Mouse (Mus musculus) forebrain, embryonic 10.5 days (tissue): Measurements from ENCODE around the gene Trir. TPM values are rescaled to one million over a fixed set of nuclear protein-coding genes. Genes with fewer than 3 reads are reported as not detected.

ENCODE experiments used
- DNase-seq: peaks from one replicate; pipeline ENCODE4 v3.0.0-alpha.2; 2017; ENCODE audit warnings: low spot score; ENCODE audit errors: extremely low spot score
- H3K27ac ChIP-seq: fragments of 300-500 bp; sonication (generic); 2 replicates; pipeline ENCODE4 v1.5.1; 2016; ENCODE audit warnings: mild to moderate bottlenecking
- H3K27me3 ChIP-seq: fragments of 300-500 bp; sonication (generic); 2 replicates; pipeline ENCODE4 v1.6.1; 2016; ENCODE audit warnings: mild to moderate bottlenecking; ENCODE audit not compliant: poor library complexity, severe bottlenecking
- H3K36me3 ChIP-seq: fragments of 300-500 bp; sonication (generic); replicated peaks from 2 replicates; pipeline ENCODE4 v1.6.1; 2016; ENCODE audit warnings: mild to moderate bottlenecking, moderate library complexity
- H3K4me1 ChIP-seq: fragments of 300-500 bp; sonication (generic); 2 replicates; pipeline ENCODE4 v1.6.1; 2016
- H3K4me3 ChIP-seq: fragments of 300-500 bp; sonication (generic); 2 replicates; pipeline ENCODE4 v1.5.1; 2016; ENCODE audit warnings: mild to moderate bottlenecking, moderate library complexity
- H3K9me3 ChIP-seq: fragments of 300-500 bp; sonication (generic); 2 replicates; pipeline ENCODE4 v1.6.1; 2016; ENCODE audit warnings: mild to moderate bottlenecking, moderate library complexity
- WGBS: fragments of 180-500 bp; shearing (Covaris S2); methylation state at CpG from one replicate; pipeline ENCODE4 v1.1.7; 2016; 5-methylcytosine and 5-hydroxymethylcytosine counted together
- polyA plus RNA-seq: library from polyadenylated mRNA; unstranded; fragments of >200 nt; fragmentation: Nextera tagmentation; extraction: Ambion mirVana; gene quantifications from 2 replicates; pipeline ENCODE4 v1.2.1, GENCODE M21; 2016

Gene Trir
- polyA plus RNA-seq, 1 experiment from 2014 or later, result 123 TPM

DNA sequence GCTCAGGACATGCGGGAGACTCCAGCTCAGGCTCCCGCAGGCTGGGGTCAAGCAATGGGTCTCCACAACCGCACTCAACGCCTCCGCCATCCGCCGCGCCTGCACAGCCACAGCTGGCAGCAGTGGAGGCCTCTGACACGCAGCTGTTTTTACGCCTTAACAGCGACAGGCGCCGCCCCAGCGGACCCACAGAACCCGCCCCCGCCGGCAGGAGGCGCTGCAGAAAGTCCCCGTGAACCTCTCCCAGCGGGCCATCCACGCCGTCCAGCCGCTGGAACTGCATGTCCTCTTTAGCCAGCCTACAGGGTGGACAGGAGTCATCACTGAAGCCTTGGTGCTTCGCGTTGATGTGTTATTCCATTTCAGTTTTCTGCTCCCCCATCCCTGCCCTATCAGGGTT, 18.9 kb upstream of the Trir start:
- WGBS, result 17% methylated on average over 25 of the region's 25 CpGs
- no peak overlapping the region for H3K4me3 ChIP-seq
- DNase-seq, result no peak
- peaks cover 56% of the 10 kb centered on the region for H3K27me3 ChIP-seq
- no peaks in the 10 kb centered on the region for H3K9me3 ChIP-seq
- H3K4me1 ChIP-seq, result peaks cover 9% of the 10 kb centered on the region; the same call in 1 of the 2 replicates
- no peak overlapping the region for H3K27ac ChIP-seq
- H3K36me3 ChIP-seq, result no peaks in the 10 kb centered on the region

DNA sequence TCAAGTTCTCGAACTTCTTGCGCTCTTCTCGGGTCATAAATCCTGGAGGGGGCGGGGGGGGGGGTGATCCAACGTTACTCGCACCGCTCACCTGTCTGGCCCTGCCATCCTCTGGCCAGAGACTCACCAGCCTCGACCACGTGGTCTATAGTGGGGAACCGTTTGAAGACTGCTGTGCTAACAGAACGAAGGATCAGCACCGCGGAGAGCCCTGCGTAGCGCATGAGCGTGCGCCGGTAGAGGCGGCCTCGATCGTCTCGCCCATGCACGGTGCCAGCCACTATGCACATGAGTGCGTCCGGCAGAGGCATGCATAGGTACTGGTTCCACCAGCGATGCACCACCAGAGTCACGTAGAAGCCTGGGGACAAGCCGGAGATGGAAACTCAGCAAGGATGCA, 15.4 kb upstream of the Trir start:
- WGBS, result 19% methylated on average over 28 of the region's 28 CpGs
- Histone ChIP-seq H3K27ac (no peak overlapping the region), H3K4me1 (peaks cover 15% of the 10 kb centered on the region), H3K4me3 (no peak overlapping the region), H3K36me3 (no peaks in the 10 kb centered on the region), H3K27me3 (peaks cover 79% of the 10 kb centered on the region), H3K9me3 (no peaks in the 10 kb centered on the region)
- no peak for DNase-seq

DNA sequence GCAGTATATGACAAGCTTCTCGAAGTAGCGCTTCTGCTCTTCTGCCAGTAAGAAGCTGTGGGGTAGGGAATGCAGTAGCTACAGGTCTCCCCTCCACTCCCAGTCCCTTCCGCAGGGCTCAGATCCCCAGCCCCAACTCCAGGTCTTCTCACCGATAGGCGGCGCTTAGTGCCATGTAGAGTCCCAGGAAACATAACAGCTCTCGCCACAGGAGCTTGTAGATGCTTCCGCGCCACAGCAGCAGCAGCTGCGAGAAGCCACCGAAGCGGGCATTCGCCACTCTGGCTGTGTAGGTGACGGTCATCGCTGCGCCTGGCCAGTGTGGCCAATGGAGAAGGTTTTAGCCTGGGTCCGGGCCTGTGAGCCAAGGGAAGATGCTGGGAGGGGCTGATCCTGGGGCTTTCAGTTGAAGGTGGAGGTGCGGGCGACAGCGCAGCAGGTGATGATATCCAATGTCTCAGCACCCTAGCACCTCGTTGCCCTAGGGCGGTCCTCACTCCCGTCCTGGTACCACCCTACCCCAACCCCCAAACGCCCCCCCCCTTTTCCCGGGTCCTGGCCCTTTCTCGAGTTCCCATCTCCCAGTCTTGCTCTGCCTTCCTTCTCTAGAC, 13.3 kb upstream of the Trir start:
- H3K9me3 ChIP-seq, result no peaks in the 10 kb centered on the region
- H3K4me1 ChIP-seq, result peaks cover 20% of the 10 kb centered on the region
- H3K27me3 ChIP-seq, result peaks cover 61% of the 10 kb centered on the region
- peak overlapping the region; percentile 49 for H3K4me3 ChIP-seq
- peak overlapping the region; percentile 68 for H3K27ac ChIP-seq
- 7% methylated on average over 25 of the region's 26 CpGs for WGBS
- DNase-seq, result peak; percentile 77
- H3K36me3 ChIP-seq, result peaks cover 17% of the 10 kb centered on the region

DNA sequence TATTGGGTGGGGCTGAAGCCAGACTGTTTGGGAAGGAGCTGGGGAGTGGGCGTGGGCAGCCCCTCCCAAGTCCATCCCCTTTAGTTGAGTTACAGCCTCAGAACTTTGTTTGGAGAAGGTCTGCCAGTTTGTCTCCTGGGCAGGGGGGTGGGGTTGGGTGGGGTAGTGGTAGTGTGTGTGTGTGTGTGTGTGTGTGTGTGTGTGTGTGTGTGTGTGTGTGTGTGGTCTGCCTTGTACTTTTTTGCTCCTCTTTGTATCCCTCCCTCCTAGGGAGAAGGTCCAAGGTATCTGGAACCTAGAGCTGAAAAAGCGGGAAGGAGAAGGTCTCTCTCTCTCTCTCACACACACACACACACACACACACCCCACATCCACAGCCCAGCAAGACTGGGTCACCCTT, 12.2 kb upstream of the Trir start, which contains the start of gene Best2:
Gene Best2, minus strand, starts transcription at position 101 of the 400 bp plus-strand sequence.
- Histone ChIP-seq H3K27ac (peak within 1 kb of the TSS; percentile 68), H3K4me3 (peak within 1 kb of the TSS; percentile 49), H3K27me3 (peaks cover 50% of the 10 kb centered on the region), H3K36me3 (peaks cover 28% of the 10 kb centered on the region), H3K4me1 (peaks cover 20% of the 10 kb centered on the region), H3K9me3 (no peaks in the 10 kb centered on the region)
- DNase-seq, result no peak
- 59% methylated on average over 1 of the region's 2 CpGs for WGBS

DNA sequence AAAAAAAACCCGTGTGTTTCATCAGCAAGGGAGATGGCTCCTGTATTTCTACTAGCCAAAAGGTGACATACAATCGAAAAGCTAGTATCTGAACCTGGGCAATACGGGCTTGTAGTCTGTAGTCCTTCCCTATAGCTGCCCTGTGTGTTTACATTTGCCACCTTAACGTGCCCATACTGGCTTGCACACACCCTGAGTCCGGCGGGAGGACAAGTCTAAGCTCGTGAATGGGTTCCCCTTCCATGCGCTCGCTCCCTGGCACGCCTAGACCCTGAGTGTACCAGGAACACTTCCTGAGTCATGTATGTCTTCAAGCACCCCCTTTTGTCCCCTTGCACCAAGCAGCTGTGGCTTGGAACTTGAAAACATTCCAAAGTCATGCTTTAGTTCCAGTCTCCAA, 9.9 kb upstream of the Trir start:
- H3K27ac ChIP-seq, result no peak overlapping the region
- H3K9me3 ChIP-seq, result no peaks in the 10 kb centered on the region
- peaks cover 51% of the 10 kb centered on the region for H3K36me3 ChIP-seq
- H3K27me3 ChIP-seq, result peaks cover 33% of the 10 kb centered on the region
- no peak overlapping the region for H3K4me3 ChIP-seq
- WGBS, result 70% methylated on average over 10 of the region's 10 CpGs
- no peak for DNase-seq
- peaks cover 16% of the 10 kb centered on the region for H3K4me1 ChIP-seq

DNA sequence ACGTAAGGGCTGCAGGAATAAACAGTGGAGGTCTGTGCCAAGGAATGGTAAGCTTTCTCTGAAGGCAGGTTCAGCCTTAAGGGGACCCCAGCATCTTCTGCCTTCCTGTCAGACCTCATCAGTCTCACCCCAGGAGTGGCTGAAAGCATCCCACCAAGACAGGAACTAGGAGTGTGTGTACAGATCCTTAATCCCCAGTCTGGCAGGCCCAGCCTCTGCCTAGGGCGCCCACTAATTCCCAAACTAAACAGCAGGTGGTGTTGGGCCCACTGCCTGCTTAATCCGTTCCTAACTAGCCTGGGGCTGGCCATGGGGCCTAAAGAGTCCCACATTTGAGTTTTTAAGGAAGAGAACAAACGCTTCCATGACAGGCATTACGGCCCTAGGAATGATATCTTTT, 9.4 kb upstream of the Trir start:
- Histone ChIP-seq H3K27me3 (peaks cover 28% of the 10 kb centered on the region), H3K36me3 (peaks cover 55% of the 10 kb centered on the region), H3K9me3 (no peaks in the 10 kb centered on the region), H3K4me3 (no peak overlapping the region), H3K4me1 (peaks cover 16% of the 10 kb centered on the region), H3K27ac (no peak overlapping the region)
- no peak for DNase-seq
- 32% methylated on average over 5 of the region's 5 CpGs for WGBS

DNA sequence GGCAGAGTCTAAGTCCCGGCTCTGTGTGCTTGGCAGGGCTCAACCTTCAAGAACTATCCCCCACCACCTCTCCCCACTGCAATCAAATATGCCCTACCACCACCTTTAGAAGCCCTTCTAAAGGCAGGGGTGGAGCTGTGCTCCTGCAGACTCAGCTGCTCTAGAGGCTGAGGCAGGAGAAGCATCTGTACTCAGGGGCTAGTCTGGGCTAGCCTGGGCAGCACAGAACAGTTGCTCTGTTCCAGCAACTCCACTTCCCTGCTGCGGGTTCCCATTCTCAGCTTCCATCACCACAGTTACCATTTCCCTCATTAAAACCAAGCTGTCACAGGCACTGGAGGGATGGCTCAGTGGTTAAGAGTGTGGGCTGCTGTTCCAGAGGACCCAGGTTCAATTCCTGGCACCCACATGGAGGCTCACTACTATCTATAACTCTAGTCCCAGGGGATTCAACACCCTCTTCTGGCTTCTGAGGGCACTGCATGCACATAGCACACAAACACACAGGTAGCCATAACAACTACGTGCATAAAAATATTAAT, 5.0 kb upstream of the Trir start:
- Histone ChIP-seq H3K36me3 (peaks cover 76% of the 10 kb centered on the region), H3K27ac (no peak overlapping the region), H3K27me3 (no peaks in the 10 kb centered on the region), H3K9me3 (no peaks in the 10 kb centered on the region), H3K4me1 (peaks cover 33% of the 10 kb centered on the region), H3K4me3 (no peak overlapping the region)
- 94% methylated on average over 3 of the region's 3 CpGs for WGBS
- DNase-seq, result no peak

DNA sequence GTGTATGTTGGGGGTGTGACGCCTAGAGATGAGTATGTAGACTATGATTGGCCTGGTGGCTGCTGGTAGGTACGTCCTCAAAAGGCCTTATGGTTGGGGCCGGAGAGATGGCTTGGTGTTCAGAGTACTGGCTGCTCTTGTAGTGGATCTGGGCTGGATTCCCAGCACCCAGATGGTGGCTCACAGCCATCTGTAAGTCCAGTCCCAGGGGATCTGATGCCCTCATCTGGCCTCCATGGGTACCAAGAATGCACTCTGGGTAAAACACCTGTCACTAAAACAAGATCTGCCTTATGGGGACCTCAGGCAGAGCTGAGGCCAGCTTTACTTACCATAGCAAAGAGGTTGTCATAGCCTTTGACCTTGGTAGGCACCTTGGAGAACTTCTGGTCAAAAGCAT, 2.8 kb upstream of the Trir start:
- no peak for DNase-seq
- Histone ChIP-seq H3K4me3 (peak overlapping the region; percentile 100), H3K9me3 (no peaks in the 10 kb centered on the region), H3K27ac (no peak overlapping the region), H3K36me3 (peaks cover 59% of the 10 kb centered on the region), H3K4me1 (peaks cover 37% of the 10 kb centered on the region), H3K27me3 (no peaks in the 10 kb centered on the region)
- WGBS, result 92% methylated on average over 3 of the region's 3 CpGs

DNA sequence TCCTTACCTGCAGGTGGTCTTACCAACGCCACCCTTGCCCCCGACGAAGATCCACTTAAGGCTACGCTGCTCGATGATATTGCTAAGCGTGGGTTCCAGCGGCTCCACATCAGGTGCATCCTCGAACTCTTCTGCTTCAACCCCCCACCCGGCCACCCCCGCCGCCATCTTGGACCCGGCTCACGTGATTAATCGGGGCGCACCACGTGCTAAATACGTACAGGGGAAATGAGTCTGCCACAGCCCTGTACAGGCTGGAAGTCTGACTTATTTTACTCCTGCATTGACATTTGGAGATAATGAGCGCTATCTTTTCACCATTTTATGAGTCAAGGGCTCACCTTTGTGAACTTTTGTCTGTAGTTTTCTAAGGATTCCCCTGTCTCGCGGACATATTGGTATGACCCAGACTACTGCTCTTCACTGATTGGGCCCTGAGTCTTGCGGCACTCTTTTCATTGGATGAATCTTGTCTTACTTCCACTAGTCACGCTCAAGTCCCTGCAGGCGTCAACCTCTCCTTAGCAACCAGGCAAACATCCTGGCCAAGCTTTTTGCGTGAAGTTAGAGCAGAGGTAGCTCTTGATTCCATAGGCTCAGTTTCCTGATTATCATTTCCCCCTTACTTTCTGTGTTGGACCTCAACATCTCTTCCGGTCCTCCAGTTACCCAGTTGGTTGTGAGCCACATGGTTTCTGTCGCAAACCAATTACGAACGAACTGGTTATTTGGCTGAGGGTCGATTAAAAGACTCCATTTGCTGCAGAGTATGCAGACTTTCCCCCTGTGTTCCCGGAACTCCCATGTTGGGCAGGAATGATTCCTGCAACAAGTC, 1.3 kb upstream of the Trir start, which contains the start of gene Asna1:
Gene Asna1, minus strand, starts transcription at position 184 of the 835 bp plus-strand sequence.
- Histone ChIP-seq H3K9me3 (no peaks in the 10 kb centered on the region), H3K4me3 (peak within 1 kb of the TSS; percentile 100), H3K36me3 (peaks cover 59% of the 10 kb centered on the region), H3K27ac (peak within 1 kb of the TSS; percentile 99), H3K4me1 (peaks cover 44% of the 10 kb centered on the region), H3K27me3 (no peaks in the 10 kb centered on the region)
- 9% methylated on average over 30 of the region's 30 CpGs for WGBS
- DNase-seq, result peak; percentile 88

DNA sequence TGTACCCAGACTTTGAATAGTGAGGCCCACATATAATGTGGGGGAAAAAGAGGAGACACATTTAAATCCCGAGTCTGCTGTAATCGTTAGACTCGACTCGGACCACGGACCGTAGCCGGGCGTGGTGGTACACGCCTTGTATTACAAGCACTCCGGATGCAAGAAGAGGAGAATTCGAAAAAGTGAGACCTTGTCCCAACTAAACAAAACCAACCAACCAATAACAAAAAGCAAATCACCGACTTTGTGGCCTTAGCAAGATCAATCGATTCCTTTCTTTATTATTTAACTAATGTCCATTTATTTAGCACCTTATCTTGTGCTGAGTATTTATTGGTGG, 863 bp downstream of the Trir start:
- 2% methylated on average over 13 of the region's 13 CpGs for WGBS
- H3K4me1 ChIP-seq, result peaks cover 44% of the 10 kb centered on the region
- no peak for DNase-seq
- H3K9me3 ChIP-seq, result no peaks in the 10 kb centered on the region
- H3K36me3 ChIP-seq, result peaks cover 59% of the 10 kb centered on the region
- peak overlapping the region; percentile 99 for H3K27ac ChIP-seq
- peak overlapping the region; percentile 100 for H3K4me3 ChIP-seq
- no peaks in the 10 kb centered on the region for H3K27me3 ChIP-seq

DNA sequence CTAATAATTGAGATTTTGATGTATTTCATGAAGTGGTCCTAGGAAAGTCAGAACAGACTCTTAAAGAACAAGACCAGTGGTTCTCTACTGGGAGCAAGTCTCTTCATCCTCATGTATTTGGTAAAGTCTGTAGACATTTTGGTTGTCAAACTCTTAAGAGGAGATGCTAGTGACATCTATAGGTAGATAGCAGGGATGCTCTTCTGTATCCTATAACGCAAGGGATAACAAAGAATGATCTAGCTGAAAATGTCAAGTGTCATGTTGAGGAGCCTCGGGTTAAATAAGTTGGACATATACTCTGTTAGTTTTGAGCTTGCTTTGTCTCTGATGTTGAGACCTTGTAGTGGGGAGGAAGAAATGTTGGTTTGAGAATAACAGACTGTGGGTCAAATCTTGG, 1.3 kb downstream of the Trir start:
- 42% methylated on average over 2 of the region's 2 CpGs for WGBS
- H3K4me1 ChIP-seq, result peaks cover 44% of the 10 kb centered on the region
- peak overlapping the region; percentile 100 for H3K4me3 ChIP-seq
- H3K27me3 ChIP-seq, result no peaks in the 10 kb centered on the region
- no peak for DNase-seq
- no peaks in the 10 kb centered on the region for H3K9me3 ChIP-seq
- peak overlapping the region; percentile 99; the same call in 1 of the 2 replicates for H3K27ac ChIP-seq
- peaks cover 59% of the 10 kb centered on the region for H3K36me3 ChIP-seq

DNA sequence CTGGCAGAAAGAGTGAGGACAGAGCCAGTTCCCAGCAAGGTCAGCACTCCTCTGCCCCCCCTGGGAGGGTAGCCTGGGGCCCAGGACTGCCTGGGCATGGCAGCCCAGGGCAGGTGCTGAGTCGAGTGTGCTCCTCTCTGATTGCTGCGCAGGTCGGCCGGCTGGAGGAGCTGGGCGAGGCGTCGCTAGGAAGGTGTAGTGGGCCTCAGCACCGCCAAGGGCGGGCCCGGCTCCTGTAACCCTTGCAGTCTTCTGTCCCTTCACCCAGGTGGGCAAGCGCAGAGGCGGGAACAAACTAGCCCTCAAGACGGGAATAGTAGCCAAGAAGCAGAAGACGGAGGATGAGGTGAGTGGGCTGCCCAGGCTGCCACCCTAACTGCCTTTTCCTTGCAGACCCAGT, 2.6 kb downstream of the Trir start:
- Histone ChIP-seq H3K36me3 (peaks cover 59% of the 10 kb centered on the region), H3K27ac (no peak overlapping the region), H3K4me3 (peak overlapping the region; percentile 100), H3K27me3 (no peaks in the 10 kb centered on the region), H3K9me3 (no peaks in the 10 kb centered on the region), H3K4me1 (peaks cover 39% of the 10 kb centered on the region)
- DNase-seq, result no peak
- 90% methylated on average over 14 of the region's 14 CpGs for WGBS
